Mouse (Mus musculus): ENCODE data around the gene Cacnb2.

Cacnb2 gene

DNA sequence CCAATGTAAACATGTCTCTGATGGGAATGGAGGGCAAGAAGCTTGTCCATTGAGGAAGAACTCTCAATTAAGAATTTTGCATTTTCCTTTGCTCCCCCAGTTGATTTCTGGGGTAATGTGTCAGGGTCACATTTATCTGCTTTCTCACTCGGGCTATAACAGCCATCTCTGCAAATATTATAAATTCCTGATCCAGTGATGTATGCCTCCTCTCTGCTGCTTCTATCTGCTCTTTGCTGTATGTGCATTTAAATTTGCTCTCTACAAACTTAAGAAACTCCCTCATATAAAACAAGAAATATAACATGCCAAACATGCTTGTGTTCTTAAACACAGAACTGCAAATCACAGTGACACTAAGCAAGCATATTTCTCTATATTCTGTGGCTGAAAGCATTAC, 171.5 kb downstream of the Cacnb2 start:
- no peak for DNase-seq (ENCODE audit: low read depth, low spot score)

DNA sequence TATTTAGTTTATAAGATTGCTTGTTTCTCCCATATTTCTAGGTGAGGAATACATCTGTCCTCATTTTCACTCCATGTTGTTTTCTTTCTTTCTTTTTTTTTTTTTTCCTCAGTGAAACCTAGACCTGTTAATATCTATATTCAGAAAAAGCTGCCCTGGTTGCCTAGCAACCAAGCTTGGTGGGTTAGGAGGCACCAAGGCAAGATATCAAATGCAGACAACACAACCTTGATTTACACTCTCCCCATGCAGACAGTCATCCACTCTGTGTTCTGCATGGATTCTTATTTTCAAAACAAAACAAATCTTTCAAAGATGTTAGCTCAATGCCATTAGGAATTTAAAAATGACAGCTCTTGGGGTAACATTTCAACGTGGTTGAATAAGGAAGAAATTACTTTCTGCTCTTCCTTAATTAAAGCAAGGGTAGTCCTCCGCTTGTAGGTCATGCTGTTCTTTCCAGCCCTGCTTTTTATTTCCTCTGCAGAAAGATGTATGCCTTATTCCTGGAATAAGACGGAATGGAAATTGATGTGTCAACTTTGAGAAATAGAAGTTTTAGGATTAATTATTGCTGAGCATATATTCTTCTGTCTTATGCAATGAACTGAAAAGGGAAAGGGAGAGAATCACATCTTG, 172.1 kb downstream of the Cacnb2 start:
- no peak for DNase-seq (ENCODE audit: low read depth, low spot score)

DNA sequence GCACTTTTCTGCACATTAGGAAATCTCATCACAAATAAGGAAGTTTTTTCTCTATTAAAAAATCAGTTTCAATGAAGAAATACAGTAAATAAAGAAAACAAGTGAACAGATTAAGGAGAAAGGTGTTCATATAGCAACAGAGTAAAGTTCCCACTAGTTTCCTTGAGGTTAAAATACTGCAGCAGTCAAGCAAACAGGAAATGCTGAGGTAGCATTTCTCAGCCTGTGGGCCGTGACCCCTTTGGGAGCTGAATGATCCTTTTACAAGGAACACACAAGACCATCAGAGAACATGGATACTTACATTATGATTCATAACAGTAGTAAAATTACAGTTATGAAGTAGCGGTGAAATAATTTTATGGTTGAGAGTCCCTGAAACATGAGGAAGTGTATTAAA, 185.1 kb downstream of the Cacnb2 start:
- no peak for DNase-seq (ENCODE audit: low read depth, low spot score)

DNA sequence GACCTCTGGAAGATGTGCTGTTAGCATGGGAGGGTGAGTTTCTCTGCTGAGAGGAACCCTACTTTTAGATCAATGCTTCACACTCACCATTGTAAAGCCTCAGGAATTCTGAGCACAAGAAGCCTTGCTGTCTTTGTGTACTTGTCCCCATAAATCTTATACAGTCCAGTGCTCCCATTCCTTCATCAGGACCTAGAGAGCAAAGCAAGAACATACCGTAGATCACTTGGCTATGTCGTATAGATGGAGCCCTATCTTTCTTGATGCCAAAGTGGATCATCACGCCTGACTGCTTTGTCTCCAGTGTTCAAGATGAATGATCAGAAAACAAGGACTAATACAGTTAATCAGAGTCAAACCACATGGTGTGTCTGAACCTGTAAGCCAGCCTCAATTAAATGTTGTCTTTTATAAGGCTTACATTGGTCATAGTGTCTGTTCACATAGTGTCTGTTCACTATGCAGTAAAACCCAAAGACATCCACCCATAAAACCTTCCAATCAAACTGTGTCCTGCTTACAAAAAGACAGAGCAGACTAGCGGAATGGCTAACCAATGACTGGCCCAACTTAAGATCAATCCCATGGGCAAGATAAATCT, 198.7 kb downstream of the Cacnb2 start:
- no peak for DNase-seq (ENCODE audit: low read depth, low spot score)

DNA sequence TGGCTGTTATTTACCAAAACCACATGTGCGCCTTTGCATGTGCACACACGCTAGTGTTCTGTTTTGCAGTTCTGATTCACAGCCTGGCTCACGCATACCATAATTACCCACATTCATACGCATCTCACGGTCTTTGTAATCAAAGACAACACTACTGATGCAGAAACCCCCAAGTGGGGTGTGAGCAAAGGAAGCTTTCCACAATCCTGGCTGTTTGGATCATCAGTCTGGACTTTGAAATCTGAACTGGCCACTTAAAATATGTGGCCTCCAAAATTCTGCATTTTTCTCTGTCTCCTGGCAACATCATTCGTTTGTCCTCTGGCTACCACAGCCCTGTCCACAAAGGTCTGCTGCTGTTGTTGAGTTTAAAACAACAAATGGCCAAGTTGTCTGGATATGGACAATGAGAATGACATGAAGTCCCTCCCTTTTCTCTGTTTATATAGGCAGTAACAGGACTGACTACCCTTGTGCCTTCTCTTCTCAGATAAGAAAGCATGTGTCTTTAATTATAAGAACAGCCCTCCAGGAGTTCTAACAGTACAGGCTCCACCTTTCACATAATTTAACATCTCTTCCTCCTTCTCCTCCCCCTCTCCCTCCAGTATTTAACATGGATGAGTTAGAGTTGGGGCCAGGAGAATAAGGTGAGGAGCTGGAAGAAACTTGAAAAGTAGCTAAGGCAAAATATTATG, 204.9 kb downstream of the Cacnb2 start:
- no peak for DNase-seq (ENCODE audit: low read depth, low spot score)

DNA sequence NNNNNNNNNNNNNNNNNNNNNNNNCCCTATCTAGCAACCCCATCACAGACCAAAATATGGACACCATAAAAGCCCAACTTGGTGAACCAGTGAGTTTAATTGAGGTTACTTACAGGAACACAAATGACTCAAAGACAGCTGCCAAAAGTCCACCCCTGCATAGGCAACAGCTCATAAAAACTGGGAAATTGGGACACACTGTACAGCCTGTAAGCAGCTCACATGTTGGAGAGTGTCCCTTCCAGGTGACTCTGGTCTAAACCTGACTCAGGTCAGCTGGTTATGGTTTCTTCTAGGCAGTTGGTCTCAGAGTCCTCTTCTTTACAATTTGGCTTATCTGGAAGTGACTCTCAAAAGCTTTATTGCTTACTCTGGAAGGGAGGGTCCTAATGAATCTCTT, 212.1 kb downstream of the Cacnb2 start:
- DNase-seq (ENCODE audit: low read depth, low spot score): no peak

DNA sequence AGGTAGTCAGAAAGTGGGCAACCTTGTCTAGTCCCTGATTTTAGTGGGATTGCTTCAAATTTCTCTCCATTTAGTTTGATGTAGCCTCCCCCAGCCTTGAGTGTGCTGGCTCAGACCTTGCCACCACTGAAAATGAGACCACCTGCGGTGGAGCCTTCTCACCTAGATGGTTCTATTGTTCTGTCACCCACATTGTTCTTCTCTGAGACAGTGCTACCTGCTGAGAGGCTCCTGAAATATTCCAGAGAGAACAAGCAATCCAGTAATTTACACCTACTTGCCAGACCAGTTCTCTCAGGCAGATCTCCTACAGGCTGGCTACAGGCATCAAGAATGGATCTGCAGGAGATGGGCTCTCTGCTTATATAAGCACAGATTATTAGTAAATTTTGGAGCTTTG, 215.8 kb downstream of the Cacnb2 start:
- DNase-seq (ENCODE audit: low read depth, low spot score): peak; percentile 55

DNA sequence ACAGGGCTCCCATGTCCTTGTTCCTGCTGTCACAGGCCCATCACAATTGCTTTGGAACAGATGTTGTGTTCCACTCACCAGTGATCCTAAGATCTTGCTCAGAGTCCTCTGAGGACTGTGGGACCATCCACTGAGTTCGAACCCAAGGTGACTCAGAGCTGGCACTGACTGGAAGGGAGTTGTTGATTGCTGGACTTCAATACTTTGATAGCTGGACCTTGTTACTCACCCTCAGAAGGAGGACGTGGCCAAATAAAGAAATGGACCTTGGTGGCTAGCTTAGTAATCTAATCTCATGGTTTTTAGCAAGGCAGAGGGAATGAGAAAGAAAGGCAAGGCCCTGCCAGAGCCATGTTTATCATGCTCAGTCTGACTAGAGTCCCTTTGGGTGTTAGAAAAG, 218.1 kb downstream of the Cacnb2 start:
- DNase-seq (ENCODE audit: low read depth, low spot score): no peak

DNA sequence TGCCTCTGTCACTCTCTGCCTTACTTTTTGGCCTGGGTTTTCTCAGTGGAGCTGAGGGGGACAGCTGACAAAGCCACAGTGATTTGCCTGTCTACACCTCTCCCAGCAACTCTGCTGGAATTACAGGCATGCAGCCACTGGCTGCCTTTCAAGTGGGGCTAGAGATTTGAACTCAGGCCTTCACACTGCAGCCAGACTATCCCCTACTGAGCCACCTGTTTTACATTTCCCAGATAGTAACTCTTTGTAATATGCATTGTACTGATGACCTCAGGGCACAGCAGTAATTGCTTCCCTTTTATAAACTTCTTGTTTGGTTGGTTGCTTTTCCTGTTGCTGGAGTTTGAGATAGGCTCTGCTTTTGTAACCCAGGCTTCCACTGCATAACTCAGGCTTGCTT, 220.2 kb downstream of the Cacnb2 start:
- DNase-seq (ENCODE audit: low read depth, low spot score): no peak

DNA sequence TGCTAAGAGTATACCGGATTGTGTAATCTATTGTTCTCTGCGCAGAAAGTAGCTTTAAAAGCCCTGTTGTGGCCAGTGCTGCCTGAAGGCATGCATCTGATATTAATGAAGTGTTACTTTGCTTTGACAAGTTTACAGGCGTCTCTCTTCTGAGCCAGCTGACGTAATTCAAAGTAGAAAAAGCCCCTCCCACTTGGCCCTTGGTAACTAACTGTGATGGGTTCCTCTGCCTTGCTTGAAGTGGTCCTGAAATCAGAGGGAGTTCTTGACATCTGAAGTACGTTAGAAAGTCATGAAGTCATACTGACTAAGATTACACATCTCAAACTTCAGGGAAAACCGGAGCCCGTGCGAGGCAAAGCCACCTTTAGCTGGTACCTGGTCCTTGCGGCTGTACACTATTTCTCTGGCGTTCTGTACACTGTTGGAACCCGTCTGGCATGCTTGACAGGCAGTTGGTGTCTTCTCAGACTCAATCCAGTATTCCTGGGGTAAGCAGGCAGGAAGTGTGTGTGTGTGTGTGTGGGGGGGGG, 221.0 kb downstream of the Cacnb2 start:
- no peak for DNase-seq (ENCODE audit: low read depth, low spot score)

DNA sequence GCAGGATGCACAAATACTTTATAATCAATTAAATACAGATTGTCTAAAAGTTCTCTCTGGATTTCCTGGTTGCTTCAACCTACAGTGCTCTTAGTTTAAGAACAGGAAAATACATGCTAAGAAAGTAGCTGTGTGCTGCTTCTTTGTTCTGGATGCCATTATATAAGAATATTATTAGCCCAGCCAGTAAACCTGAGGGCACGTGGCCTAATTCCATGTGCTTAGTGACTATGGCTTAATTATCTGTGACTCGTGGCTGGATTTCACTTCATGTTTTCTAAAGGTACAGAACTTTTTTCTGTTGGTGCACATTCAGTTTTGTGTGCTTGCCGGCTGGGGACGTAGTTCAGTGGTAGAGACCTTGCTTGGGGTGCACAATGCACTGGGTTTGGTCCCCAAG, 222.3 kb downstream of the Cacnb2 start:
- no peak for DNase-seq (ENCODE audit: low read depth, low spot score)

DNA sequence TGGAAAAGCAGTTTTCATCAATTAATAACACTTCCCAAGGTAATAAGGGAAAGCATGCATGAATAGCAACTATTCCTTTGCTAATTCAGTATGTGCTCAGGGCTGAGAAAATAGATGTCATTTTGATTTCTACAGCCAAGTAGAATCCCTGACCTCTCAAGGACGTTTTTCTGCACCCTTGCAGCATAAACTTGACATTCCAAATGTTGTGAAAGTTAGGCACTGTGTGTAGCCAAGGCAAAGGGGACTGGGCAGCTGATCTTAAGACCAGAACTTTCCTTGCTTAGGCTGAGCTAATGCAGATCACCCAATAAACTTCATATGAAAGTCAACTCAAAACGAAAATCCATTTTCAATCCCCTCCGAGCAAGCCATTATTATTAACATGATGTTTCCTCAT, 226.6 kb downstream of the Cacnb2 start:
- no peak for DNase-seq (ENCODE audit: low read depth, low spot score)

DNA sequence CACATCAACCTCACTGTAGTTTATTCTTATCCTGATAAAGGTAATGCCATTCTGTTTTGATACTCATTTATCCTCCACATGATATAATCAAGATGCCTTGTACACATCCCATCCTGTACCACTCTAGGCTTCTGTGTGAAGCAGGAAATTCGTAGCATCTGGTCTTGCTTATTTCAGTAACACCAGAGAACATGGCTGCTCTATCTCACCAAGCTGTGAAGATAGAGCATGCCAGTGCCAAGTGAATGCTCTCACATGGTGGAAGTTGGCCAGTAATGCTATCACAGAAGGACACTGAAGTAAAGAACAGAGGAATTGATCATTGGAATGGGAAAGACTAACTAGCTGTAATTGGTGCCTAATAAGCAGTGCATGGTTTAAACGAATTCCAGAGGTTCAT, 228.4 kb downstream of the Cacnb2 start:
- no peak for DNase-seq (ENCODE audit: low read depth, low spot score)

DNA sequence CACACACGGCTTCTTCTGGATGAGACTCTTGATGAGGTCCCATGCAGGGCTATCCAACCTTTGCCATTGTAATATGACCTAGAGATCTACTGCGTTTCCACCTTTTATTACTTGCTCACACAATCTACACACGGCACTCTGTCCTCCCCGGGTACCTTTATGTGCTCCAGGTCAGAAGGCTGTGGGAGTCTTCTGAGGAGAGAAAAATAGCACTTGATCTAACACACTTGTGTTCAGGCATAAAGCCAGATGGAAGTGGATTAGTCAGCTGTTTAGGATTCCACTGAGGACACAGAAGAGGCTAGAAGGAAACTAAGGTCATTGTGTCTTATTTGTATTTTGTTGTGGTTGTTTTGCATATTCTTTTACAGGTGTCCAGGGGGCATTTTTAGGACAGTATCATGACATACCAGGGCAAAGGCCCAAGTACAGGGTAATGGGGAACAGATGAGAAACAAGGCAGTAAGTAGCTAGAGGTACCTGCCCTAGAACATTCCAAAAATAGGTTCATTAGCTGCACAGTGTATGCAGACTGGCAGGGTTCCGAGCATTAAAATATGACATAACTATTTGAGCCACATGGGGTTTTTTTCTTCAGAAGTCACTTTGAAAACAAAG, 231.9 kb downstream of the Cacnb2 start:
- DNase-seq (ENCODE audit: low read depth, low spot score): no peak

DNA sequence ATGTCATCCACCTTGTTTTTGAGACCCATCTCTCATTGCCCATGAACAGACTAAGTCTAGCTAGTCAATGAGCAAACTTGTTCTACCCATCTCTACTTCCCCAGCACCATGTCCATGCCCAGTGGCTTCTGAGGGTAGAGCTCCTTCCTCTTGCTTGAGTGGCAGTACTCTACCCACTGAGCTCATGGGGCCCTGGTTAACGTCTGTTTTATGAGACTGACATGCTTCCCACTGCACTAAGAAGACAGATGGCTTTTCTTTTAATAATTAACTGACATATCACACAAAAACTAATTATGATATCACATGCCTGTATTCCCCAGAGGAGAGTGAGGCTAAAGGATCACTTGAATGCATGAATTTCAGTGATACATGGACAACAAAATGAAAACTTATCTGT, 238.4 kb downstream of the Cacnb2 start:
- no peak for DNase-seq (ENCODE audit: low read depth, low spot score)

DNA sequence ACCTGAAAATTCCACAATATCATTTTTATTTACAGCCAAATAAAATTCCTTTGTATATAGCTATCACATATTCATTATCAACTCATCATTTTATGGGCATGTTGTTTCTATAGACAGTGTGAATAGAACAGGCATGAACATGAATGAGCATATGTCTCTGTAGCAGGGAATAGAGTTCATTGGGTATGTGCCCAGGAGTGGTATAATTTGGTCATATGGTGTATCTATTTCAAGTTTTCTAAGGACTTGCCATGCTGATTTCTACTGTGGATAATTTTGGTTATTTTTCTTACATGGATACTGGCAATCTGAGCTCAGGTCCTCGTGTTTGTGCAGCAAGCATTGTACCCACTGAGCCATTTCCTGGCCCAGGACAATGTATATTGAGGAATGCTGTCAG, 243.8 kb downstream of the Cacnb2 start:
- no peak for DNase-seq (ENCODE audit: low read depth, low spot score)

DNA sequence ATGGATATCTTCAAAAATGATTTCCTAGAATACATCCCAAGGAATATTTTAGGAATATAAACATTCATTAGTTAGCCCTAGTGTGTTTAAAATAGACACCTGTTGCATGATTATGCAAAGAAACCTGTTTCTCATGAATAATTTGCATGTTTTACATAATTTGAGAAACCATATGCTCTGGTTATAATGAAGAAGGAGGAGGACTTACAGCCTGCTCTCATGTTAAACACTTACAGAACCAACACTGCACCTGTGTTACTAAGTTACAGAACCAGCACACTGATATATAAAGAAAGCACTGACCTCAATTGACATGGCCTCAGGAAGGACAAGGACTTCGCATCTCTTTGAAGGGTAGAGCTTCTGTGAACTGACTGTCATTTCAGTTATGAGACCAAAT, 244.3 kb downstream of the Cacnb2 start:
- DNase-seq (ENCODE audit: low read depth, low spot score): no peak

DNA sequence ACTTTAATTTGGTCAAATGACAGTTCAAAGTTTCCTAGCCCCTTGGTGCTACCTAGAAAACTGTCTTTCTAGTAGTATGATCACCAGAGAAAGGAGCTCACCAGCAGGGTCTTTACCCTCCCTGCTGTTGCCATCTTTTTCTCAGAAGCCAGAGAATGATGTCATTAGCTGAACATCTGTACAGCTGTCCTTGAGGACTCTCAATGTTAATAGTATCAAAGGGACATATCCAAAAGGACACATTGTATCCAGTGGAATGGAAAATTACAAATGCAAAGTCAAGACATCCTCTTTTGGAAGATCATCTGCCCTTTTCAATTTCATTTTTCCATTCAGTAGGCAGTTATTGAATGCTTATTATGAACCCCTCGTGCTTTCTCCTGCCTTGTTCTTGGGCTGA, 247.9 kb downstream of the Cacnb2 start:
- DNase-seq (ENCODE audit: low read depth, low spot score): no peak

DNA sequence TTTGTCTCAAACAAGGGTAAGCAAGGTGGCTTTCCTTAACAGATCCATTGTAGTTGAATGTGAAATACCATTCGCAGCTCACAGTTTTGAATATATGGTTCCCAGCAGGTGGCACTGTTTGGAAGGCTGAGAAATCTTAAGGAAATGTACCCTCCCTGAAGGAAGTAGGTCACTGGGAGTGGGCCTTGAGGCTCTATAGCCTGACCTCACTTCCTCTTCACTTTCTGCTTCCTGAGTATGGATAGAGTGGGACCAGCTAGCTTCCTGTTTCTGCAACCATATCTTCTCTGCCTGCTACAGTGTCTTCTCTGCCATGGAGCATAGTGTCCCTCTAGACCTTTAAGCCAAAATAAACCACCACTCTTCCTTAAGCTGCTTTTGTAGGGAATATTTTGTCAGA, 248.5 kb downstream of the Cacnb2 start:
- DNase-seq (ENCODE audit: low read depth, low spot score): peak; percentile 4

DNA sequence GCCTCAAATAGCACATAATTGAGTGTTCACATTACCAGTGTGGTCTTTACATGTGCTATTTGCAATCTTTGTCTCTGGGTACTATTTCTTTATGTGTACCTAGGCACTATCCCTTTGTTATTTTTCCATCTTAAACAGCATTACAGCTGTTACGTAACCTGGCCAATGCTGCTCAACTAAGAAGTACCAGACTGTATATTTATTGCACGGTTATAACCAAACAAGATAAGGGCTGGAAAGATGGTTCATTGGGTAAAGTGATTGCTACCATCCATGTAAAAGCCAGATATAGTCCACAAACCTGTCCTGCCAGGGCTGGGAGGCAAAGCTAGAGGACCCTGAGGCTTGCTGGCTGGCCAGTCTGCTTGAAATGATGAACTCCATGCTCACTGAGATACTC, 251.2 kb downstream of the Cacnb2 start:
- no peak for DNase-seq (ENCODE audit: low read depth, low spot score)

DNA sequence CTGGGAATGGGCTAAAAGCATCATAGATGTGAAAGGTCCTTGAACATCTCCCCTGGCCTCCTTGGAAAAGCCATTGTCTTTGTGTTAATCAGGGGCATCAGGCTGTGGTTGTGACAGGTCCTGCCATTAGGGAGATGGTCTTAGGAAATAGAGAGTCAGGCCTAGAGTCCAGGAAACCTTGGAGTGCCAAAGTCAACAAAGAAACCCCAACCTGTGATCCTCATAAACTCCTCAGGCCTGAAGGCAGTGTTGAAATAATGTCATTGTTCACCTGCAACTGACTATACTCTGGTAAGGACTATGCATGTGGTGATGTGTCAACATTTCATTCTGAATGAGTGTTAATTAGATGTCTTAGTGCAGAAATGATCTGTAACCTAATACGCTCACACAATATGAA, 255.4 kb downstream of the Cacnb2 start:
- peak; percentile 3 for DNase-seq (ENCODE audit: low read depth, low spot score)

DNA sequence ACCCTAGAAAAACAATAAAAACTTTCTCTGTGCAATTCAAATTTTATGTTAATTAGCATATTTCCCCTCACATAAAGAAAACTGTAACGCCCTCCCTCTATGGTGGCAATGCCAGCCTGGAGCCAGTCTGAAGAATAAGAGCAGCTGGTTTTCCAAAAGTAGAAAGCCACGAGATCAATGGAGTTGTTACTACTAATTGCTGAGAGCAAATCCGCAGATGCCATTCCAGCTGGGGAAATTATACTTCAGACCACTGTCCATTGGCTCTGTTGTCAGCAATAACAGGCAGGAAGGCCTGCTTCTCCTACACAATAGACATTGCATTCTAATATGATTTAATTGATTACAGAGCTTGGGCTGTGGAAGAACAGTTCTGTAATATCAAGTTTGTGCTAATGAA, 257.5 kb downstream of the Cacnb2 start:
- no peak for DNase-seq (ENCODE audit: low read depth, low spot score)

DNA sequence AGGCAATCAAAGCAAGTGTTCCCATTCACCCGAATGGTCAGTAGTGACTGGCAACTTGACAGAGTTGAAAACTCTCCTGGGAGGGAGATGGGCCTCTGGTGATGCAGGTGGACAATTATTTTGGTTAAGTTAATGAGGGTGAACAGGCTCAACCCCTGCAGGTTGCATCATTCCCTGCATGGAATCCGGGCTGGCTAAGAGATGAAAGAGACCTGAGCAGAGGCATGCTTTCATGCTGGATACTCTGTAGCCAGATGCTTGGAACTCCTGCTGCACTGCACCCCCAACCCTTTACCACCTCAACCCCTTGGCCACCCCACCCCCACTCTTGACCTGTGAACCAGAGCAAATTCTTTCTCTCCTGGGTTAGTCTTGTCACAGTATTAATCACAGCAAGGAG, 258.7 kb downstream of the Cacnb2 start:
- DNase-seq (ENCODE audit: low read depth, low spot score): no peak

All from ZHBTc4 (cell line).